Mouse (Mus musculus): ENCODE data around the gene Rps11.
A peak's percentile ranks its signal among the peaks of the same experiment; 100 is the strongest.

- TF ChIP-seq CTCF (IDR thresholded peaks at IDR 0.05; ENCODE audit: insufficient read depth, low read length) = peak; percentile 77
- TF ChIP-seq POLR2A (IDR thresholded peaks at IDR 0.05; ENCODE audit: borderline replicate concordance, extremely low read depth, low read depth, low read length) = peak; percentile 98
These were observed 4.5 kb upstream of the Rps11 start, which contains the start of gene Rpl13a for GRCm38 (mm10) chr7:45128624-45129246.
